Mouse (Mus musculus): Measurements from ENCODE around the gene Sept9.

Gene Sept9

DNA sequence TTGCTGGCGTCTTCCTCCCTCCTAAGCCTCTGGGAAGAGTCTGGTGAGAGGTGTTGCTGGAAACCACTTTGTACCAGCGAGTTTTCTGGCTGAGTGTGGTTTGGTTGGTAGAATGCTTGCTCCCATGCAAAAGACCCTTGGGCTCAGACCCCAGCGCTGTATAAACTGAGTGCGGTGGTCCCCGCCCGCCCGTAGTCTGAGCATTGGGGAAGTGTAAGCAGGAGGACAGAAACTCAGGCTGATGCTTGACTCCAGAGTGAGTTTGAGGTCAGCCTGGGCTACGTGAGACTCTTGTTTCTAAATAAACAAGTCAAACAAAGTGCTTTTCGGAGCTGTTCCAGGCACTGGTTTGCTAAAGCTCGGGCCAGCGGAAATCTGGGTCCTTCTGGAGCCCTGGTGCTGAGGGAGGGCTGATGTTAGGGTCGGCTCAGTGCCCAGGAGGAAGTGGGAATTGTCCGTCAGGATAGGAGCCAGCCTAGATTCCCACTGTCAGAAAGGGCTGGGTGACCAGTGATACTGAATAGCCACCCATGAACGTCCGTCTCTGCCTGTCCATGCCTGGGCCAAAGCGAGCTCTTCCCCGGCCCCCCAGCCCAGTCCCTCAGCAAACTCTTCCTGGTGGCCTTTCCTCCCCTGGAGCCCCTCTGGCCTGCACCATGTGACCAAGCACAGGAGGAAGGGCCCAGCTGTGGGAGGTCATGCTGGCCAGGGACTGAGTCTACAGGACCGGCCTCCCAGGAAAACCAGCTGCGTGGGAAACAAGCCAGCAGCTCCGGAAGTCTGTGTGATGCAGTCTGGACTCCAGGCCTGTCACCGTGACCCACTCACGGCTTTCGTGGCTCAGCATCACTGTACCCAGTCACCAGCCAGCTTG is 112.8 kb downstream of the Sept9 start:
- 60% methylated on average over 23 of the region's 23 CpGs for WGBS

GRCm38 (mm10) chr11:117312936-117313335 is 113.5 kb downstream of the Sept9 start:
- WGBS = 44% methylated on average over 8 of the region's 8 CpGs

GRCm38 (mm10) chr11:117313446-117313845 is 114.0 kb downstream of the Sept9 start:
- WGBS = 76% methylated on average over 7 of the region's 7 CpGs

- WGBS = 79% methylated on average over 7 of the region's 7 CpGs
Observed at GRCm38 (mm10) chr11:117314026-117314425, 114.6 kb downstream of the Sept9 start.

GRCm38 (mm10) chr11:117314520-117314919 is 115.1 kb downstream of the Sept9 start:
- 92% methylated on average over 8 of the region's 8 CpGs for WGBS

GRCm38 (mm10) chr11:117315309-117315708 is 115.8 kb downstream of the Sept9 start:
- 59% methylated on average over 11 of the region's 11 CpGs for WGBS

DNA sequence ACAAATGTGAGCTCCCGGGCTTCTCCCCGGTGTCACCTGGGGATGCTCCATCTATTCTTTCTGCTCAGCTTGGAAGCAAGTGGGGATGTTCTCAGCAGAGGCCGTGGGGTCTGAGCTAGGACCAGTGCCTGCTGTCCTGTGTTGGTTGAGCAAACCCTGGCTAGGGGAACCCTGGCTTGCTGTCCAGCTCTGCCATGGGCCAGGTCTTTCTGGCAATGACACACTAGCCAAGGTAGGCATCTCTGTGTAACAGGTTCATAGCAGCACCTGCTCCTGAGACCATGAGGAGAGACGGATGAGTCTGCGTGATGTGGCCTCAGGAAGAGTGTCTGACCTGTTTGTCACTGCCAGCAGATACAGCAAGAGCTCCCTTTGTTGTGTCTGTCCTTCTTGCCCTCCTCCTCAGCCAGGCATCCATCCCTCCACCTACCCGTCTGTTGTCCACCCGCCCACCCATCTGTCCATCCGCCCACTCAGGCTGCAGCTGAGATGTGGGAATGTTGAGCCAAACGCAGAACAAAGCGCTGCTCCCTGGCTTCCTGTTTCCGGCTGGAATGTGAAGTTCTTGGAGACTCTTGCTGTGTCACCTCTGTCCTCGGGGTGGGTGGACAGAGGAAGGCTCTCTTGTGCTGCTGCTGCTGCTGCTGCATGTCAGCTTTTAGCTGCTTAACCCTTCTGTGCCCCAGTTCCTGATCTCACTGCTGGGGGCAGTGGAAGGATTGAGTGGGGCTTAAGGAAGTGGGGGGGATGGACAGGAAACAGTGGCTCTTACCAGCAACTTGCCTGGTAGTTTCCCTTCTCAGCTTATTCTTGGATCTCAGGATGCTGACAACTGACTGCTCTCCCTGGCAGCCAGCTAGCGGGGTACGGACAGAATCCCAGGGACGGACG is 117.2 kb downstream of the Sept9 start:
- 31% methylated on average over 16 of the region's 16 CpGs for WGBS

DNA sequence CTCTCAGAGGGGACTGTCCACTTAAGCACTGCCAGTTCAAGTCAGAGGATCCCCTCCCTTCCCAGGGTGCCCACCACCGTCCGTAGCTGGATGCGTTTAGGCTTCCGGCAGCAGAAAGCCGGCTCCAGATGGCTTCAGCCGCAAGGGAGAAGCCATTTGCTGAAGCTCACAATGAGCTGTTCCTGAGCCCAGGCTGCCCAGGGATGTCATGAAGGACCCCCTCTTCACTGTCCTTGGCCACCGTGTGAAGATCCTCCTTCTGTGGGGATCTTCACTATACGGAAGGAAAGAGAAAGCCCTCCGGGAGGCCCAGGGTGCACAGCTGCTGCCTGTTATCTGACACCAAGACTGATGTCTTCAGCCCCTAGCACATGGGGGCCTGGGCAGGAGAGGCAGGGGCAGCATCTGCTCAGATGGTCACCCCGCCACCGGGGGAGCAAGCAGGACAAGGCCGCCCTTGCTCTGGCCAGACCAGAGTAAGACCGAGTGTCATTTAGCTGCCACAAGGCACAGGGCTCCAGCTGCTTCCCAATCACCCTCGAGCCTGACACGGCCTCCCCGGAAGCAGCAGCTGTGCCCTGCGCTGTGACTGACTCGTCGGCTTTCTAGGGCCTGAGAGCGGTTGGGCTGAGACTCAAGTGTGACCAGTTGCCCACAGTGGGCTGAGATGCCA is 118.1 kb downstream of the Sept9 start:
- whole genome bisulfite sequencing = 33% methylated on average over 20 of the region's 20 CpGs

GRCm38 (mm10) chr11:117318202-117318601 is 118.7 kb downstream of the Sept9 start:
- 78% methylated on average over 3 of the region's 3 CpGs for WGBS

DNA sequence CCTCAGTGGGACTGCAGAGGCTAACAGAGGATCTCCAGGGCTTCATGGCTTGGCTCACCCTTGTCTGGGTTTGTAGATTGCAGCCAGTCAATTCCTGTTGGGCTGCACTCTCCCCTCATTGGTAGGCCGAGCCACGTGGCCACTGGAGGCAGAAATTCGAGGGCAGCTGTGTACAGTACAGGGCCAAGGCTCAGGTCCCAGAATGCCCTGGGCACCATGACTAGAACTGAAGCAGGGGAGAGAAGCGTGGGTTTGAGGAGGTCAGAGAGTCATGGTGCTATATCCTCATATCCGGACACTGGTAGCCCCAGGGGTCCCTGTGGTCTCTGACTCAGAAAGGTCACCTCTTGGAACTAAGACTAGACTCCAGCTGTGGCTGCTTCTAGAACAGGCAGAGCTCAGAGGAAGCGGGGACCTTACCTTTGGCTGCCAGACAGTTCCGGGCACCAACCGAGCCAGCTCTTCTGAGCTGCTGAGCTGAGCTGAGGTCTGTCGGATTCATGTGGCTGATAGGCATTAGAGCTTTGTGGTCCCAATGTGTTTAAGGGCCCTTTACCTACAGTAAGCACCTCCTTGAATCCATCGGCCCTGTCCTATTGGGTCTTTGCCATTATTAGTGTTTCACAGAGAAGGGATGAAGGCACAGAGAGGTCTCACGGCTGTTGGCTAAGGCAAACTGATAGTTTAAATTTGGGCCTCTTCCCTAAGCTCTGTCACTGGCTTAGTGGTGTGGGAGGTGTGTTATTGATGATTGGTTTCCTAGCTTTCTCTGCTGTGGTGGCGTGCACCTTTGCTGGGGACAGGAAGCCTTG is 119.5 kb downstream of the Sept9 start:
- WGBS = 58% methylated on average over 12 of the region's 12 CpGs

- 46% methylated on average over 15 of the region's 15 CpGs for WGBS
Observed at GRCm38 (mm10) chr11:117319543-117320335, 120.3 kb downstream of the Sept9 start.

GRCm38 (mm10) chr11:117320482-117320881 is 121.0 kb downstream of the Sept9 start:
- WGBS = 92% methylated on average over 3 of the region's 3 CpGs

DNA sequence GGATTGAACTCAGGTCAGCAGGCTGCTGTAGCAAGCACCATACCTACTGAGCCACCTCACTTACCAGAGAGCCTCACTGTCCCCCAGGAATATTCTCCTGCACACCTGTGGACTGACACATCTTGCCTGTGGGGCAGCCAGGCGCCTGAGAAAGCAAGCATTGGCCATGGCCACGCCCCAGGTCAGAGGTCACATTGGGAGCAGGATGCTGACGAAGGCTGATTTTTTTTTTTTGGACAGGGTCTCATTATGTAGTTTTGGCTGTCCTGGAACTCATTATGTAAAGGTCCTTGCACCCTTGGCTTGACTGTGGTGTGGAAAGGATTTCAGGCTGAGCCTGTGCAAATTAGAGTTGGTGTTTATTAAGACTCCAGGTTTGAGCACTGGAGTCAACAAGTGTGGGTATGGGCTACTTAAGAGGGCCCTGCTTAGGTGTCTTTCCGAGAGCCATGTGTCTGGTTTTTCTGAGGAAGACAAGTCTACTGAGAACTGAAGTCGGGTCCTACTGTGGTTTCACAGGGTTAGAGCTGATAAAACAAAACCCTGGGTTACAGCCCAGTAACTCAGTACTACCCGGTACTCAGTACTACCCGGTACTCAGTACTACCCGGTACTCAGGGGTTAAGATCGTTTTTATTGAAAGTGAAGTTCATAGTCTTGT is 122.0 kb downstream of the Sept9 start:
- 84% methylated on average over 9 of the region's 9 CpGs for WGBS

DNA sequence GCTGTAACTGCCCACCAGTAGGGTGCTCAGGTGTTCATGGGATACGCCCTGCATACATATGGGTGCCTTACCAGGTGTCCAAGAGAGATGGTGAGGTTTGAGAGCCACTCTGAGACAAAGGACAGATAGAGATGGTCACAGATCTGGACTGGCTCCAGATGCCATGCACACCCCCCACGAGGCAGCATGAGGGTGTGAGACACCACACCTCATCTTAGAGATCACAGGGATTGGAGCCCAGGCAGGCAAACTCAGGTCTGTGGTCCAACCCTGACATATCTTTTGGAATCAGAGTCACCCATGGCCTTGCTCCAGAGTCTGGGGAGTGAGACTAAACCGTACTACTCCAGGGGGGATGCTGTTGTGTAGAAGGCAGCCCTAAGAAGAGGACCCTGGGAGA is 122.8 kb downstream of the Sept9 start:
- WGBS = 71% methylated on average over 3 of the region's 3 CpGs

GRCm38 (mm10) chr11:117322730-117323579 is 123.5 kb downstream of the Sept9 start:
- WGBS = 95% methylated on average over 15 of the region's 15 CpGs

DNA sequence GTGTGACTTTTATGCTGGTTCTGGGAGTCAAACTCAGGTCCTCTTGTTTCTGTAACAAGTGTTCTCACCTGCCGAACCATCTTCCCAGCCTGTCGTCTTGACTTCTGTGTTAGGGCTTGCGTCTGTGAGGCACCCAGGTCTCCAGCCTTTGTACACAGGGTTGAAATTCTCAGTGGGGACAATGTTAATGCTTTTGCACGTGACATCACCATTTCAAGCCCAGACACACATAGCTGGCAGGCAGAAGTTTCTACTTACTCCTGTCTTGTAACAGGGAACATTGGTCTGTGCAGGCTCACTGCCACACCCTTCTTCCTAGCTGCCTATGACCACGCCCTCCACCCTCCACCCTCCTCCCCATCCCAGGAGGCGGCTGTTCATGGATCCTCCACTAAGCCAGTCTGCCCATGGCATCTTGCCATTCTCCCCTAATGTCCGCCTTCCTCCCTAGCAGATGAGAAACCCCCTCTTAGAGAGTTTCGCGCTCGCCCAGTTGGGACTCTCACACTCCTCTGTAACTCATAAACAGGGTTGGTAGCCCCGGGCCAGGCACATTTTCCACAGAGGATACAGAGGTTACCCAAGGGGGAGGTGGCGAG is 124.6 kb downstream of the Sept9 start:
- 79% methylated on average over 12 of the region's 12 CpGs for WGBS

DNA sequence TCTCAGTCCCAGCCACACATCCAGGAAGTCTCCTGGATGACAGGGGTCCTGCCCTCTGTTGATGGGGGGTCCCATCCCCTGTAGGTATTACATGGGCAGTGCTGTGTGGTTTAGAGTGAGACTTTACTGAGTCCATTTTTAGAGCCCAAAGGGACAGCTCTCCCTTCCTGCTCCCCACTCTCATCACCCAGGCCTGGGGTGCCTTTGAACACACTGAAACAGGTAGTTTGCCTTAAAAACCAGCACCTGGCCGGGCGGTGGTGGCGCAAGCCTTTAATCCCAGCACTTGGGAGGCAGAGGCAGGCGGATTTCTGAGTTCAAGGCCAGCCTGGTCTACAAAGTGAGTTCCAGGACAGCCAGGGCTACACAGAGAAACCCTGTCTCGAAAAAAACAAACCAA is 125.3 kb downstream of the Sept9 start:
- WGBS = 97% methylated on average over 5 of the region's 5 CpGs

GRCm38 (mm10) chr11:117325131-117325467 is 125.6 kb downstream of the Sept9 start:
- 89% methylated on average over 5 of the region's 5 CpGs for WGBS
